Mouse (Mus musculus) CD4-positive helper T cell, adult 2 months (primary cell): Measurements from ENCODE around the gene Bmpr1a.

Experiments
- DNase-seq: peaks from one replicate; pipeline ENCODE4 v3.0.0-alpha.2; 2012; ENCODE audit warnings: low read depth, missing footprints, low spot score

The Bmpr1a gene

GRCm38 (mm10) chr14:34505309-34505708 lies 2.2 kb upstream of the Bmpr1a start:
- DNase-seq = no peak

- no peak for DNase-seq
Observed at GRCm38 (mm10) chr14:34504377-34504776, 1.2 kb upstream of the Bmpr1a start.

- DNase-seq = no peak
Observed at GRCm38 (mm10) chr14:34503759-34504158, 618 bp upstream of the Bmpr1a start.

- DNase-seq = peak; percentile 84
Observed at GRCm38 (mm10) chr14:34502475-34503324, 441 bp downstream of the Bmpr1a start.

- DNase-seq = peak; percentile 51
Observed at GRCm38 (mm10) chr14:34501804-34502474, 1.2 kb downstream of the Bmpr1a start.

- peak; percentile 30 for DNase-seq
Observed at GRCm38 (mm10) chr14:34501447-34501803, 1.7 kb downstream of the Bmpr1a start.

- DNase-seq = no peak
Observed at GRCm38 (mm10) chr14:34500309-34500708, 2.8 kb downstream of the Bmpr1a start.

- DNase-seq = no peak
Observed at GRCm38 (mm10) chr14:34499664-34500063, 3.5 kb downstream of the Bmpr1a start.

GRCm38 (mm10) chr14:34497346-34497745 lies 5.8 kb downstream of the Bmpr1a start:
- DNase-seq = no peak

GRCm38 (mm10) chr14:34493682-34494081 lies 9.5 kb downstream of the Bmpr1a start:
- DNase-seq = no peak

- DNase-seq = no peak
Observed at GRCm38 (mm10) chr14:34492688-34493087, 10.5 kb downstream of the Bmpr1a start.

GRCm38 (mm10) chr14:34490965-34491364 lies 12.2 kb downstream of the Bmpr1a start:
- DNase-seq = no peak

GRCm38 (mm10) chr14:34489928-34490327 lies 13.2 kb downstream of the Bmpr1a start:
- DNase-seq = no peak

GRCm38 (mm10) chr14:34486169-34486568 lies 17.0 kb downstream of the Bmpr1a start:
- DNase-seq = no peak

GRCm38 (mm10) chr14:34483469-34484341 lies 19.4 kb downstream of the Bmpr1a start:
- no peak for DNase-seq

- DNase-seq = no peak
Observed at GRCm38 (mm10) chr14:34471591-34471990, 31.6 kb downstream of the Bmpr1a start.

GRCm38 (mm10) chr14:34466291-34466690 lies 36.9 kb downstream of the Bmpr1a start:
- DNase-seq = no peak

- DNase-seq = no peak
Observed at GRCm38 (mm10) chr14:34459386-34459785, 43.8 kb downstream of the Bmpr1a start.

GRCm38 (mm10) chr14:34458880-34459279 lies 44.3 kb downstream of the Bmpr1a start:
- DNase-seq = peak; percentile 9

GRCm38 (mm10) chr14:34454282-34454681 lies 48.9 kb downstream of the Bmpr1a start:
- no peak for DNase-seq

- no peak for DNase-seq
Observed at GRCm38 (mm10) chr14:34453648-34454047, 49.5 kb downstream of the Bmpr1a start.

- no peak for DNase-seq
Observed at GRCm38 (mm10) chr14:34451872-34452271, 51.3 kb downstream of the Bmpr1a start.
